Mouse (Mus musculus) ES-E14 (cell line): Measurements from ENCODE around the gene Cdkn1c.

Source experiments
- CHD2 ChIP-seq: IDR thresholded peaks from 2 replicates; pipeline ENCODE4 v1.6.1; 2014; ENCODE audit warnings: mild to moderate bottlenecking, low read depth, low read length, inconsistent platforms
- MAFK ChIP-seq: IDR thresholded peaks from 2 replicates; pipeline ENCODE4 v1.6.1; 2014; ENCODE audit warnings: mild to moderate bottlenecking, low read depth, low read length, inconsistent platforms; ENCODE audit not compliant: insufficient read depth

DNA sequence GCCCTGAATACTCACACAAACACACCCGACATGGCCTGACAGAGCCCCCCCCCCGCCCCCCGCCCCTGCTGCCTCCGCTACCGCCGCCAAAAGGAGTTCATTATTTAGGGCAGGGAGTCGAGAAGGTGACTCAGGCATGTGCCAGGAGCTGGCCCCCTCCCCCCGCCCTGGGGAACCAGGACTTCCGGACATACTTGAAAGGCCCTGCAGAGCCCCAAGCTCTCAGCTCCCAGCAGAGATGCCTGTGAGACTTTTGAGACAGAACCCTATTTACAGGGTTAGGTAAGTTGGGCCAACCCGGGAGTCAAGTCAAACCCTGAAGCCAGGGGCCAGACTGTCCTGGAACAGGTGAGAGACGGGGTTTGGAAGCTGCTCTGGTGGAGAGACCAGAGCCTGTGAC lies 1.1 kb upstream of the Cdkn1c start:
- TF ChIP-seq MAFK (no peak), CHD2 (no peak)
